26 mouse cellular contexts compared by ENCODE assay signal in genomic region chr16:26951601-26952000, GRCm38 (mm10). TPM values are rescaled to one million over a fixed set of nuclear protein-coding genes. Genes with fewer than 3 reads are reported as not detected.
DNase-seq lines count a peak whose midpoint lies in the region; ATAC-seq lines count a peak whose summit lies in the region.
"Had no signal": no experiment of that assay in that cellular context is flagged by ENCODE, and none has a peak within 500 bp of the region (broad histone marks: within the 10 kb centered on the region; RNA-seq: fewer than 3 reads in every experiment).

No protein-coding gene starts in this region.

- H3K36me3 ChIP-seq in embryonic facial prominence, embryonic 13.5 days, result no peaks in the 10 kb centered on the region
- H3K36me3 ChIP-seq in embryonic facial prominence, embryonic 10.5 days (replicated peaks), result no peaks in the 10 kb centered on the region
- H3K36me3 ChIP-seq in embryonic facial prominence, embryonic 14.5 days (ENCODE audit: control insufficient read depth, insufficient read depth, low read length), result no peaks in the 10 kb centered on the region
- H3K36me3 ChIP-seq in embryonic facial prominence, embryonic 15.5 days, result no peaks in the 10 kb centered on the region
- H3K36me3 ChIP-seq: G1E had no signal

- intact Hi-C loops in heart, postnatal 14 days (cut with DNase I), result no loop called here

- H3K27me3 ChIP-seq in embryonic facial prominence, embryonic 13.5 days, result no peaks in the 10 kb centered on the region
- H3K27me3 ChIP-seq in embryonic facial prominence, embryonic 10.5 days (replicated peaks; ENCODE audit: low read depth, poor library complexity, severe bottlenecking), result no peaks in the 10 kb centered on the region
- H3K27me3 ChIP-seq in embryonic facial prominence, embryonic 14.5 days (replicated peaks; ENCODE audit: control insufficient read depth, insufficient read depth, low read length), result no peaks in the 10 kb centered on the region
- no peaks in the 10 kb centered on the region for H3K27me3 ChIP-seq in embryonic facial prominence, embryonic 15.5 days
- H3K27me3 ChIP-seq: CH12.LX had no signal

- ATAC-seq in embryonic facial prominence, embryonic 13.5 days (ENCODE audit: insufficient number of reproducible peaks, insufficient read depth, low FRiP score, low TSS enrichment, low read depth), result 0 out of 2 replicates have a peak, but pooled peaks have one; percentile 20
- peak; percentile 67; the same call in 1 of the 2 replicates for ATAC-seq in embryonic facial prominence, embryonic 14.5 days (ENCODE audit: low read depth)
- ATAC-seq in embryonic facial prominence, embryonic 15.5 days (ENCODE audit: insufficient number of reproducible peaks, low FRiP score, low TSS enrichment, low read depth), result peak; percentile 78; the same call in 1 of the 2 replicates
- ATAC-seq: activated CD4-positive, CD25-positive, alpha-beta regulatory T cell, adult 4 months; CD4-positive, CD25-positive, alpha-beta regulatory T cell, adult 4 months; Patski had no signal

- H3K4me1 ChIP-seq in embryonic facial prominence, embryonic 13.5 days, result no peaks in the 10 kb centered on the region
- H3K4me1 ChIP-seq in embryonic facial prominence, embryonic 10.5 days, result no peaks in the 10 kb centered on the region
- H3K4me1 ChIP-seq in embryonic facial prominence, embryonic 14.5 days (ENCODE audit: control insufficient read depth, insufficient read depth, low read length), result no peaks in the 10 kb centered on the region
- no peaks in the 10 kb centered on the region for H3K4me1 ChIP-seq in embryonic facial prominence, embryonic 15.5 days

- no peak overlapping the region for H3K9ac ChIP-seq in embryonic facial prominence, embryonic 13.5 days
- no peak overlapping the region for H3K9ac ChIP-seq in embryonic facial prominence, embryonic 14.5 days (ENCODE audit: low read depth, low read length)
- H3K9ac ChIP-seq in embryonic facial prominence, embryonic 15.5 days, result no peak overlapping the region

- no peak overlapping the region for H3K4me2 ChIP-seq in embryonic facial prominence, embryonic 13.5 days
- no peak overlapping the region for H3K4me2 ChIP-seq in embryonic facial prominence, embryonic 14.5 days (ENCODE audit: low read depth, low read length)
- H3K4me2 ChIP-seq in embryonic facial prominence, embryonic 15.5 days (replicated peaks), result no peak overlapping the region

- WGBS in embryonic facial prominence, embryonic 13.5 days, result 78% methylated on average over 3 of the region's 3 CpGs
- WGBS in embryonic facial prominence, embryonic 10.5 days, result 80% methylated on average over 3 of the region's 3 CpGs
- 80% methylated on average over 3 of the region's 3 CpGs for WGBS in embryonic facial prominence, embryonic 14.5 days
- 81% methylated on average over 3 of the region's 3 CpGs for WGBS in embryonic facial prominence, embryonic 15.5 days

- no peak overlapping the region for H3K4me3 ChIP-seq in embryonic facial prominence, embryonic 13.5 days
- H3K4me3 ChIP-seq in embryonic facial prominence, embryonic 10.5 days, result no peak overlapping the region
- no peak overlapping the region for H3K4me3 ChIP-seq in embryonic facial prominence, embryonic 14.5 days (ENCODE audit: low read depth, low read length)
- no peak overlapping the region for H3K4me3 ChIP-seq in embryonic facial prominence, embryonic 15.5 days (replicated peaks)

- DNase-seq in embryonic facial prominence, embryonic 10.5 days (ENCODE audit: low spot score), result no peak
- DNase-seq in embryonic facial prominence, embryonic 14.5 days (ENCODE audit: low spot score), result peak; percentile 24
- no peak for DNase-seq in heart, postnatal 14 days
- no peak for DNase-seq in MN1 (ENCODE audit: low spot score)
- DNase-seq: adrenal gland, adult 2 months; adrenal gland, adult 8-10 months; adrenal gland, postnatal 10 days; adrenal gland, postnatal 14 days; adrenal gland, postnatal 25 days; adrenal gland, postnatal 36 days; B cell, adult 2 months; cerebellum, adult 11 months; cerebellum, adult 11-12 months; cerebellum, adult 18-20 months; cerebellum, adult 2 months had no signal

- H3K27ac ChIP-seq in embryonic facial prominence, embryonic 13.5 days, result no peak overlapping the region
- no peak overlapping the region for H3K27ac ChIP-seq in embryonic facial prominence, embryonic 10.5 days (replicated peaks)
- H3K27ac ChIP-seq in embryonic facial prominence, embryonic 14.5 days (replicated peaks; ENCODE audit: low read depth, low read length), result no peak overlapping the region
- no peak overlapping the region for H3K27ac ChIP-seq in embryonic facial prominence, embryonic 15.5 days (replicated peaks)

- no peaks in the 10 kb centered on the region for H3K9me3 ChIP-seq in embryonic facial prominence, embryonic 13.5 days
- H3K9me3 ChIP-seq in embryonic facial prominence, embryonic 10.5 days, result no peaks in the 10 kb centered on the region
- H3K9me3 ChIP-seq in embryonic facial prominence, embryonic 14.5 days (ENCODE audit: control insufficient read depth, low read length), result no peaks in the 10 kb centered on the region
- no peaks in the 10 kb centered on the region for H3K9me3 ChIP-seq in embryonic facial prominence, embryonic 15.5 days (replicated peaks)

RNA-seq across cellular contexts. Expression of gene Gmnc, which starts 39.9 kb away (rescaled TPM):
- 0.13 and 0.26 TPM in 2 replicates for polyA plus RNA-seq in embryonic facial prominence, embryonic 13.5 days (2015; fragmentation: Nextera tagmentation; extraction: Ambion mirVana)
- 0.09 and 0.16 TPM in 2 replicates for polyA plus RNA-seq in embryonic facial prominence, embryonic 10.5 days (2016; fragmentation: Nextera tagmentation; extraction: Ambion mirVana)
- 0.17 and 0.18 TPM in 2 replicates for polyA plus RNA-seq in embryonic facial prominence, embryonic 14.5 days (2014; fragmentation: Nextera tagmentation; extraction: Ambion mirVana)
- 0.34 and 0.41 TPM in 2 replicates for polyA plus RNA-seq in embryonic facial prominence, embryonic 15.5 days (2015; fragmentation: Nextera tagmentation; extraction: Ambion mirVana)
- under 1 TPM; 0.12 to 0.17 TPM for total RNA-seq in heart, postnatal 14 days (2021)
- total RNA-seq: adrenal gland, adult 18-20 months; adrenal gland, adult 2 months; adrenal gland, adult 8-10 months; adrenal gland, postnatal 10 days; adrenal gland, postnatal 14 days; adrenal gland, postnatal 25 days; adrenal gland, postnatal 36 days; adrenal gland, postnatal 4 days; CH12.LX; MEL had no signal
- polyA plus RNA-seq: activated CD4-positive, CD25-positive, alpha-beta regulatory T cell, adult 4 months; adrenal gland, adult 2 months; C2C12; CD4-positive, CD25-positive, alpha-beta regulatory T cell, adult 4 months; G1E; Patski had no signal

Comparison
In these comparisons a context has a peak if more than half of its experiments do, and no peak if none do; other contexts are left out.
1. ATAC-seq: peak in every context shown above with its lines; median percentile 78 in embryonic facial prominence, embryonic 15.5 days; 67 in embryonic facial prominence, embryonic 14.5 days; 20 in embryonic facial prominence, embryonic 13.5 days.